Mouse (Mus musculus) midbrain, embryonic 14.5 days (tissue): ENCODE data around the gene Epb41. TPM values are rescaled to one million over a fixed set of nuclear protein-coding genes. Genes with fewer than 3 reads are reported as not detected.
A peak's percentile ranks its signal among the peaks of the same experiment; 100 is the strongest.

Source experiments
- ATAC-seq: fragments of 200-750 bp; cut with Nextera tagmentation; 2 replicates; pipeline ENCODE4 v1.8.0; 2017; ENCODE audit warnings: moderate number of reproducible peaks, moderate library complexity; ENCODE audit not compliant: low FRiP score, low TSS enrichment
- DNase-seq: peaks from one replicate; pipeline ENCODE4 v3.0.0-alpha.2; 2015
- H3K27ac ChIP-seq: fragments of 300-500 bp; sonication (generic); replicated peaks from 2 replicates; pipeline ENCODE4 v1.5.1; 2014; ENCODE audit warnings: mild to moderate bottlenecking, low read depth, low read length, moderate library complexity
- H3K27me3 ChIP-seq: fragments of 300-500 bp; sonication (generic); 2 replicates; pipeline ENCODE4 v1.6.1; 2014; ENCODE audit warnings: low read length, control low read depth, mixed read lengths; ENCODE audit not compliant: control insufficient read depth, insufficient read depth
- H3K36me3 ChIP-seq: fragments of 300-500 bp; sonication (generic); 2 replicates; pipeline ENCODE4 v1.6.1; 2014; ENCODE audit warnings: low read length, control low read depth; ENCODE audit not compliant: control insufficient read depth, insufficient read depth
- H3K4me1 ChIP-seq: fragments of 300-500 bp; sonication (generic); 2 replicates; pipeline ENCODE4 v1.6.1; 2014; ENCODE audit warnings: mild to moderate bottlenecking, antibody characterized with exemption, low read length, control low read depth; ENCODE audit not compliant: control insufficient read depth, insufficient read depth
- H3K4me2 ChIP-seq: fragments of 300-500 bp; sonication (generic); 2 replicates; pipeline ENCODE4 v1.6.1; 2014; ENCODE audit warnings: mild to moderate bottlenecking, low read length, moderate library complexity
- H3K4me3 ChIP-seq: fragments of 300-500 bp; sonication (generic); replicated peaks from 2 replicates; pipeline ENCODE4 v1.5.1; 2014; ENCODE audit warnings: low read depth, low read length
- H3K9ac ChIP-seq: fragments of 300-500 bp; sonication (generic); replicated peaks from 2 replicates; pipeline ENCODE4 v1.6.1; 2014; ENCODE audit warnings: mild to moderate bottlenecking, low read length, moderate library complexity
- H3K9me3 ChIP-seq: fragments of 300-500 bp; sonication (generic); 2 replicates; pipeline ENCODE4 v1.6.1; 2016; ENCODE audit warnings: low read length, control low read depth, mixed read lengths; ENCODE audit not compliant: control insufficient read depth
- WGBS: fragments of 180-500 bp; shearing (Covaris S2); extraction: QIAGEN DNeasy Blood & Tissue Kit; methylation state at CpG from one replicate; pipeline ENCODE4 v1.1.7; 2014; 5-methylcytosine and 5-hydroxymethylcytosine counted together
- polyA plus RNA-seq: library from polyadenylated mRNA; unstranded; fragments of >200 nt; fragmentation: Nextera tagmentation; extraction: Ambion mirVana; gene quantifications from 2 replicates; pipeline ENCODE4 v1.2.1, GENCODE M21; 2014

Gene Epb41
- polyA plus RNA-seq, 1 experiment from 2014 or later = 116 TPM

DNA sequence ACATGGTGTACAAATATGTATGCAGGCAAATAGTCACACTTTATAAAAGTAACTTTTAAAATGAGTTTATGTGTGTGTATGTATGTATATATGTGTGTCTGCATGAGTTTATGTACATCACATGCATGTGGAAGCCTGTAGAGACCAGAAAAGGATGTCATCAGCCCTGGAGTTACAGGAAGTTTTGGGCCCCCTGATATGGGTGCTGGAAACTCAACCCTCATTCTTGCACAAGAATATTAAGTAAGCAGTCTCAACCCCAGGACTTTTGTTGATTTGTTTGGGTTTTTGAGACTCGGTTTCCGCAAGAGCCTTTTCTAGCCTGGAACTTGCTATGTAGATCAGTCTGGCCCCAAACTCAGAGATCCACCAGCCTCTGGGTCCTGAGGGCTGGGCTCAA is 15.6 kb downstream of the Epb41 start:
- H3K27ac ChIP-seq = no peak overlapping the region

DNA sequence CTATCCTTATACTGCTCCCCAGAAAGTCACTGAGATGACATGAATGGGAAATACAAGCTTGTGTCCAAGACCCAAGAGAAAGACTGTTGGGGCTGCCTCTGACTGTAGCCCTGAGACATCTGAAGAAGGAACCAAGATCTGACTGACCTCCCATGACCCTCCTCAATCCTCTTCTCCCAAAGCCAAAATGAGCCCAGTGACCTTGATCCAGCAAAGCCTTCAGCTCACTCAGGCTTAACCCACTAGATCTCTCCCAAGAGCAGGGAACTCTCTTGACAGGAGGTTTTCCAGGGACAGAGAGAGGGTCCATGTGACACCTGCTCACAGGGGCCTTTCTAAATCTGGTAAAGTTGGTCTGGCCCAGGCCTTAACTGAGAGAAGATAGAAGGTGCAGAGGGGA is 17.8 kb downstream of the Epb41 start:
- H3K9me3 ChIP-seq = no peaks in the 10 kb centered on the region
- no peak for DNase-seq
- no peak overlapping the region for H3K27ac ChIP-seq
- no peaks in the 10 kb centered on the region for H3K4me1 ChIP-seq
- no peaks in the 10 kb centered on the region for H3K27me3 ChIP-seq
- no peaks in the 10 kb centered on the region for H3K36me3 ChIP-seq
- no peak overlapping the region for H3K9ac ChIP-seq
- no peak overlapping the region for H3K4me2 ChIP-seq
- H3K4me3 ChIP-seq = no peak overlapping the region
- ATAC-seq = no peak

More for the DNA sequence above, 15.6 kb downstream of the Epb41 start:
- no peak overlapping the region for H3K4me3 ChIP-seq
- no peak for DNase-seq
- no peaks in the 10 kb centered on the region for H3K27me3 ChIP-seq
- no peak overlapping the region for H3K9ac ChIP-seq
- no peaks in the 10 kb centered on the region for H3K36me3 ChIP-seq
- no peaks in the 10 kb centered on the region for H3K9me3 ChIP-seq
- H3K4me2 ChIP-seq = no peak overlapping the region
- H3K4me1 ChIP-seq = no peaks in the 10 kb centered on the region
- WGBS = 96% methylated on average over 2 of the region's 2 CpGs
- no peak for ATAC-seq

DNA sequence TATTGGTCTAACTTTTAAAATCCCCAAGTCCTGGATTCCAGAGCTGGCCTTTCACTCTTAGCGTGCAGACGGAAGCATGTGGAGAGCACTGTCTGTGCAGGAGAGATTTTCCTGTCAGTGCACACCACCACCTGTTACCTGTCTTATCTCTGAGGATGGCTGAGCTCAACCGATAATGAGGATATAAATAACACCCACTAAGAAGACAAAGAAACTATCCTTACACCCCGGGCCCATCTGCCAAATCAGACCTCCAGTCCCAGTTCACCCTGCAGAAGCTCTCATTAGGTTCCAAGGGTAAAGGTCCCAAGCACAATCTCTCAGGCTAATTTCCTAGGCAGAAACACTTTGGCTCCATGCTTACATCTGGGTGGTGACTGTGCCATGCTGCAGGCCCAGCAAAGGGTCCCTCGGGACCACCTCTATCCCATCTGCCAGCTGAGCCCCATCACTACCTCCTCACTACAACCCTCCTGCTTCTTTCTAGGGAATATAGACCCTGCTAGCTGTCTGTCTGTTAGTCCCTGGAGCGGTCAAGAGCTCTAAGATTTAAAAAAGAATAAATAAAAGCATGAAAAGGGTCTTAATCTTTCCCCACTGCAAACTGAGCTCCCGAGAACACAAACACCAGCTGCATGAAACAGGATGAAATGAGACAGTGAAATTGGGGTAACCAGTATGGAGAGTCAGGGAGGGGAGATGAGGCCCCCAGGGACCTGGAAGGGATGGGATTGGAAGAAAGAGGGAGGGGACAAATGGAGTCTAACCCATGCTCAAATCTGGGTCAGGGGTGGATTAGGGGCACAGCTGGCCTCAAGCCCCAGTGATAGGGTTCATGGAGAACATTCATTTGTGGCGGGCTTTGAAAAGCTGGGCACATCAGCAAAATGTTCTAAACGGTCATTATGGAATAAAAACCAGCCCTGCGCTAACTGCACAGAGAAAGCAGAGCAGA is 23.5 kb downstream of the Epb41 start:
- no peaks in the 10 kb centered on the region for H3K9me3 ChIP-seq
- peaks cover 28% of the 10 kb centered on the region for H3K4me1 ChIP-seq
- H3K27ac ChIP-seq = no peak overlapping the region
- no peak overlapping the region for H3K4me3 ChIP-seq
- WGBS = 35% methylated on average over 10 of the region's 10 CpGs
- H3K36me3 ChIP-seq = no peaks in the 10 kb centered on the region
- H3K4me2 ChIP-seq = no peak overlapping the region
- ATAC-seq (no peak), DNase-seq (peak; percentile 64)
- no peak overlapping the region for H3K9ac ChIP-seq
- H3K27me3 ChIP-seq = no peaks in the 10 kb centered on the region; the same call in 1 of the 2 replicates

DNA sequence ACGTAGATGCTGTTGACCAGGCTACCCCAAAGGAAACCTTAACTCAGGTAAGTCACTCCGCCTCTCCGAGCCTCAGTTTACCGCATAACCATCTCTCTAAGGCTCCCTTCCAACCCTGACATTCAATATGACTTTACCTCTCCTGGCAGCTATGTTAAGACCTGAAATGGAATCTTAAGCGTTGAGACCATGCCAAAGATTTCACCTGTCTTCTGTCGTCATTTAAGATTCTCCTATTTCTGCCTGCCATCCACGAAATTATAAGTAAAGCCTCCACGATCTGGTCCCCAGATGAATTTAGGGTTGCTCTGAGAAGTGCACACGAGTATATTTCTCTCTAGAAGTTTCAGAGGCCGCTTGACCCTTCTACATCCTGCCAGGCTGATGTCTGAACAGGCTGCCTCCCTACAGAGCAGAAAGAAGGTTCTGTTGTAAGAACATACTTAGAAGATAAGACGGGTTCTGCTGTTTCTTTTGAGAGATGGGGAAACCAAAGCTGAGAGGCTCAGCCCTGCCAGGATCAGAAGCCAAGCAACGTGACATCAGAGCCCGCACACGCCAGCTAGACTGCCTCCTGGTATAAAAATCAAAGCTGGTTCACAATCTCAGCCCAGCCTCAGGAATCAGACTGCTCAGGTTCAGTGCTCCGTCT is 25.4 kb downstream of the Epb41 start:
- Histone ChIP-seq H3K36me3 (no peaks in the 10 kb centered on the region), H3K4me3 (peak overlapping the region; percentile 92), H3K4me1 (peaks cover 35% of the 10 kb centered on the region), H3K27me3 (no peaks in the 10 kb centered on the region; the same call in 1 of the 2 replicates), H3K27ac (0 out of 2 replicates have a peak overlapping the region, but pooled peaks have one; percentile 32), H3K9ac (no peak overlapping the region; the same call in 1 of the 2 replicates), H3K4me2 (peak overlapping the region; percentile 53), H3K9me3 (no peaks in the 10 kb centered on the region)
- DNase-seq (peak; percentile 28), ATAC-seq (no peak)
- whole genome bisulfite sequencing = 4% methylated on average over 15 of the region's 15 CpGs

DNA sequence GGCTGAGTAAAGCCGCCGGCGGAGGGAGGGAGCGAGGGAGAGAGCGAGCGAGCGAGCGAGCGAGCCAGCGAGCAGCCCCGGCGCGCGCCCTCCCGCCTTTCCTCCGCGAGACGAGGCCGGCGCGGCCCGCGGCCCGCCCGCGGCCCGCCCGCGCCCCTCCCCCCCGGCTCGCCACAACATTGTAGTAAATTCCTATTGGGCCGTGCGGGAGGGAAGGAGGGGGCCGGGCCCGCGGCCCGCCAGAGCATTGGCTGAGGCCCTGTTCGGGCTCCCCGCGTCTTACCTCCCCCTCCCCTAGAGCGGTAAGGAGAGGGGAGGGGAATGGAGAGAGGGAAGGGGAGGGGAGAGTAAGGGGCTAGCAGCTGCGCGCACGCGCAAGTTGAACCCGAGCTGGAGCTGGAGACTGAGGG is 26.1 kb downstream of the Epb41 start:
- peak; percentile 99 for ATAC-seq

DNA sequence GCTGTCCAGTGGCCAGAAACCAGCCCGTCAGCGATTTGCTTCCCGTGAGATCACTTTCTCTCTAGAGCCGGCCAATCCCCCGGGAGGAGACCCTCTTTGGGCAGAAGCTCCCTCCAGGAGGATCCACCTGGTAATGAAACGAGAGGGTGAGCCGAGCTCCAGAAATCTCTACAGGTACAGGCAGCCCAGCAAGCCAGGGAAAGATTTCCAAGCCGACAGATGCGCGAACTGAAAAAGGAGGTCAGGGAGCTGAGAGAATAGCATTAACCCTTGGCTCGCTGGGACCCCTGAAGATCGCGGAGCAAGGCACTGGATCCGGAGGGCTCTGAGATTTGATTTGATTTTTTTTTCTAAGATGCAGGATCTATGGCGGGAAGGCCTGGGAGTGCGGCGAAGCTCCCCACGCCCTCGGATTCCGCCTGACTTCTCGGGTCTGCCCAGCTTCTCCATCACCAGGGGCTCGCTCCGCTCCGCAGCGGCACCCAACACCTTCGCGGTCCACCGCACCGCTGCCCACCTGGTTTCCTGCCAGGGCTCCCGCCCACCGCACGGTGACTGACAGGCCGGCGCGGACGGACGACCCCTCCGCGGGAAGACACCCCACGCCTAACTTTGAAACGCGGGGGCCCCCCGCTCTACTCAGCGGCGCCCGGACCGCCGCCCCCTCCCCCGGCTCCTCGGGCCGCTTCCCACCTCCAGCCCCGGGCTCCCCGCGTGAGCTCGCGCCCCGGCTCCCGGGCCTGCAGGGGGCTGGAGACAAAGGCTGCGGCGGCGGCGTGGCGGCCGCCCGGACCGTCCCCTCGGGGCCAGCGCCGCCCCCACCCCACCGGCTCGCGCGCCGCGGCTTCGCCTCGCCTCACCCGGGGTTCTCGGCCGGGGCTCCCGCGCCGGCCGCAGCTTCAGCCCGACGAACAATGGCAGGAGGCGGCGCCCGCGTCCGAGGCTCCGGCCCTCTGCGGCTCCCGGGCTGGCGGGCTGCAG is 26.8 kb downstream of the Epb41 start:
- no peaks in the 10 kb centered on the region for H3K9me3 ChIP-seq
- peak; percentile 82 for DNase-seq
- ATAC-seq = peak; percentile 52
- peak overlapping the region; percentile 81 for H3K4me2 ChIP-seq
- peak overlapping the region; percentile 92 for H3K4me3 ChIP-seq
- WGBS = under 1% methylated on average over 94 of the region's 95 CpGs
- peak overlapping the region; percentile 99 for H3K27ac ChIP-seq
- H3K27me3 ChIP-seq = no peaks in the 10 kb centered on the region; the same call in 1 of the 2 replicates
- peaks cover 41% of the 10 kb centered on the region for H3K4me1 ChIP-seq
- H3K9ac ChIP-seq = peak overlapping the region; percentile 99
- no peaks in the 10 kb centered on the region for H3K36me3 ChIP-seq

More for the DNA sequence above, 26.1 kb downstream of the Epb41 start:
- Histone ChIP-seq H3K4me1 (peaks cover 40% of the 10 kb centered on the region), H3K4me3 (peak overlapping the region; percentile 92), H3K27me3 (no peaks in the 10 kb centered on the region; the same call in 1 of the 2 replicates), H3K27ac (peak overlapping the region; percentile 99), H3K9ac (peak overlapping the region; percentile 99), H3K36me3 (no peaks in the 10 kb centered on the region), H3K9me3 (no peaks in the 10 kb centered on the region), H3K4me2 (peak overlapping the region; percentile 81)
- WGBS = under 1% methylated on average over 18 of the region's 46 CpGs
- peak; percentile 98 for DNase-seq

DNA sequence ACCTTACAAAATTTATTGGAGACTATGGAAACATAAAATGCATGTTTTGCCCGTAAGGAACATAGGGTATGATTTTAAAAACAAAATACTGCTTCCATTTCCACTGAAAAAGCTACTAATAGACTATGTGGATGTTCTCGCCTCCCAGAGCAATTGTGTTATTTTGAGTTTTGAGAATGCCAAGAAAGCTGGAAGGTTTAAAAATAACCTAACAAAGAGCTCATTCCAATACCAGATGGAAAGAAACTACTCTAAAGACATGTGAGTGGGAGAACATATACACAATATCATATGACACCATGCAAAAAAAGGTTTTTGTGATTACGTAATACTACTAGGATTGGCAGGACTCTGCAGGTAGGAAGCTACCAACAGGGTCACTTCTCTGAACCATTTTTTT is 31.4 kb downstream of the Epb41 start:
- Histone ChIP-seq H3K4me2 (no peak overlapping the region), H3K36me3 (no peaks in the 10 kb centered on the region), H3K27me3 (no peaks in the 10 kb centered on the region), H3K4me3 (no peak overlapping the region), H3K27ac (no peak overlapping the region), H3K4me1 (peaks cover 29% of the 10 kb centered on the region), H3K9ac (no peak overlapping the region), H3K9me3 (no peaks in the 10 kb centered on the region)
- no peak for DNase-seq
- WGBS = 92% methylated on average over 3 of the region's 3 CpGs
- ATAC-seq = no peak
